Mouse (Mus musculus) kidney, adult 8-10 months (tissue): ENCODE data around the gene Icam2.
"Not testable (repeated sequence)": the region's sequence is repeated elsewhere in the genome, so short reads cannot be mapped to it uniquely, and the experiment has no call there.

Experiments used
- DNase-seq, 2 experiments: peaks; one replicate each; pipeline ENCODE4 v3.0.0; 2022

Icam2 gene

GRCm38 (mm10) chr11:106387791-106388216, at the start of gene Icam2:
Icam2 (minus strand) TSS chr11:106388075.
- DNase-seq = no peak

- DNase-seq = no peak
Observed at GRCm38 (mm10) chr11:106437543-106437942, 49.7 kb upstream of the Icam2 start.

- no peak for DNase-seq
Observed at GRCm38 (mm10) chr11:106437039-106437438, 49.2 kb upstream of the Icam2 start.

GRCm38 (mm10) chr11:106430392-106430791, 42.5 kb upstream of the Icam2 start:
- no peak for DNase-seq

- no peak for DNase-seq
Observed at GRCm38 (mm10) chr11:106429689-106430088, 41.8 kb upstream of the Icam2 start.

GRCm38 (mm10) chr11:106428556-106428955, 40.7 kb upstream of the Icam2 start:
- DNase-seq = no peak

GRCm38 (mm10) chr11:106428106-106428505, 40.2 kb upstream of the Icam2 start:
- DNase-seq = no peak

GRCm38 (mm10) chr11:106426447-106426846, 38.6 kb upstream of the Icam2 start:
- no peak for DNase-seq

GRCm38 (mm10) chr11:106425201-106425600, 37.3 kb upstream of the Icam2 start:
- no peak for DNase-seq

- no peak for DNase-seq
Observed at GRCm38 (mm10) chr11:106419262-106420102, 31.6 kb upstream of the Icam2 start.

GRCm38 (mm10) chr11:106418622-106419196, 30.8 kb upstream of the Icam2 start:
- peak; percentile 72 to 89 for DNase-seq

- no peak for DNase-seq
Observed at GRCm38 (mm10) chr11:106417860-106418259, 30.0 kb upstream of the Icam2 start.

- no peak for DNase-seq
Observed at GRCm38 (mm10) chr11:106416331-106416730, 28.5 kb upstream of the Icam2 start.

- no peak for DNase-seq
Observed at GRCm38 (mm10) chr11:106412641-106413360, 24.9 kb upstream of the Icam2 start.

GRCm38 (mm10) chr11:106411157-106411556, 23.3 kb upstream of the Icam2 start:
- DNase-seq = no peak

- DNase-seq = no peak
Observed at GRCm38 (mm10) chr11:106410507-106410906, 22.6 kb upstream of the Icam2 start.

- DNase-seq = no peak
Observed at GRCm38 (mm10) chr11:106410011-106410410, 22.1 kb upstream of the Icam2 start.

GRCm38 (mm10) chr11:106398481-106398880, 10.6 kb upstream of the Icam2 start:
- no peak for DNase-seq

- no peak for DNase-seq
Observed at GRCm38 (mm10) chr11:106397656-106398055, 9.8 kb upstream of the Icam2 start.

- not testable (repeated sequence) for DNase-seq
Observed at GRCm38 (mm10) chr11:106394055-106394454, 6.2 kb upstream of the Icam2 start.

GRCm38 (mm10) chr11:106393331-106393616, 5.4 kb upstream of the Icam2 start:
- no peak for DNase-seq

- DNase-seq = no peak
Observed at GRCm38 (mm10) chr11:106392597-106393330, 4.9 kb upstream of the Icam2 start.

- peak; percentile 62 to 74 for DNase-seq
Observed at GRCm38 (mm10) chr11:106391546-106392188, 3.8 kb upstream of the Icam2 start.
